Mouse (Mus musculus) thymus, adult 2 months (tissue): ENCODE data around the gene Efnb1.

Experiments
- CTCF ChIP-seq: fragments of 200-500 bp; IDR thresholded peaks from 2 replicates; pipeline ENCODE4 v1.5.1; 2012; ENCODE audit warnings: mild to moderate bottlenecking, control low read depth, low read length, moderate library complexity, borderline replicate concordance; ENCODE audit not compliant: control insufficient read depth, poor library complexity, insufficient read depth; ENCODE audit errors: extremely low read depth
- POLR2A ChIP-seq: fragments of 200-500 bp; IDR thresholded peaks from 2 replicates; pipeline ENCODE4 v1.6.1; 2012; ENCODE audit warnings: mild to moderate bottlenecking, low read length, control low read depth, moderate library complexity; ENCODE audit not compliant: control insufficient read depth, poor library complexity, insufficient read depth; ENCODE audit errors: extremely low read depth

GRCm38 (mm10) chrX:99092704-99093103 lies 43.2 kb upstream of the Efnb1 start:
- TF ChIP-seq POLR2A = no peak
- no peak for TF ChIP-seq CTCF
